Mouse (Mus musculus) spleen, postnatal 4 days (tissue): Measurements from ENCODE around the gene Cbx6.
A peak's percentile ranks its signal among the peaks of the same experiment; 100 is the strongest.

ENCODE experiments used
- DNase-seq, 2 experiments: peaks; one replicate each; pipeline ENCODE4 v3.0.0; 2022; ENCODE audit warnings: low spot score in 2 of 2

The Cbx6 gene

DNA sequence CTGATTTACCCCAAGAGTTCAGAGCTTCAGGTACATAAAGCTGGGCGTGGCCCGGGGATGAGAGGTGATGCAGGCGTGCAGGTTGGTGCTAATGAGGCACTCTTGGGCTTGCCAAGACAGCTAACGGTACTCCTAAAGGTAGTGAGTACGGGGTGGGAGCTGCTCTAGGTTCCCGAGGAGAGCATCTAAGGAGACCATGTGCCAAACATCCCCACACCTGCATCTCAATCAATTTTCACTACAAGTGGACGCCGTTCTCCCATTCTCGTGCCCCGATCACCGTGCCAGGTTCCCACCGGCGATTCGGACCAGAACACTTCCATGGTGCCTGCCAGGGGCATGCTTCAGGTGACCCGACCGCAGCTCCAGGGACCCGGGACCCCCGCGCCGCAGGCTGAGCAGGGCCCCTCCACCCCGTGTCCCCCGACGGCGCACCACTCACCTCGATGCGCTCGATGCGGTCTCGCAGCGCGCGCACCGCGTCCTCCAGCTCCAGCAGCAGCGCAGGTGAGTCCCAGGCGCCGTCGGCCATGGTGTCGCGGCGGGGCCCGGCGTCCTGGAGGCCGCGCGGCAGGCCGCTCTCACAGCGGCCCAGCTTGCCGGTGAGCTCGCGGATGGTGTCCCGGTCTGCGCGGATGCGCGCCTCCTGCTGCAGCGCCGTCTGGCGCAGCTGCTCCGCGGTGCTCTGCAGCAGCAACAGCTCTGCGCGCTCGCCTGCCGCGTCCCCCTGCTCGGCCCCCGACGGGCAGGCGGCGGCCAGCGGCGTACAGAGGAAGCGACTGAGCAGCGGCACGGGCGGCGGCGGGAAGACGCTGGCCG is 30.7 kb downstream of the Cbx6 start:
- no peak for DNase-seq

DNA sequence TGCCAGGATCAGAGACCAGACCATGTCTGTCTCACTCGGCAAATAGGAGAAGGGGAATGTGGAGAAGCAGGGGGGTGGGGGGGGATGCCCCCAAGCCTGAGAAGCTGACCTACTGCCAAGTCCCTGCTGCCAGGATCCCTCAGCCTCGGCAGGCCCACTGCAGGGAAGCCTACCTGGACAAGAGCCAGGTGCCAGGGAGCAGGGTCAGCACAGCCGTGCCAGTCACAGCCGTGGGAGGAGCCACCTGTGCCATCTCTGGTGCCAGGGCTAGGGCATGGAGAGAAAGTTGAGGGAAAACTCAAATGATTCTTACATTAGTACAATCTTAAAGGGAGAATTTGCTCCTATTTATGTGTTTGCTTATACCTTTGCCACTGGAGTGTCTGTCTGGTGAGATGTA is 32.2 kb downstream of the Cbx6 start:
- DNase-seq: no peak

GRCm38 (mm10) chr15:79801646-79802045 is 32.8 kb downstream of the Cbx6 start:
- DNase-seq: no peak

DNA sequence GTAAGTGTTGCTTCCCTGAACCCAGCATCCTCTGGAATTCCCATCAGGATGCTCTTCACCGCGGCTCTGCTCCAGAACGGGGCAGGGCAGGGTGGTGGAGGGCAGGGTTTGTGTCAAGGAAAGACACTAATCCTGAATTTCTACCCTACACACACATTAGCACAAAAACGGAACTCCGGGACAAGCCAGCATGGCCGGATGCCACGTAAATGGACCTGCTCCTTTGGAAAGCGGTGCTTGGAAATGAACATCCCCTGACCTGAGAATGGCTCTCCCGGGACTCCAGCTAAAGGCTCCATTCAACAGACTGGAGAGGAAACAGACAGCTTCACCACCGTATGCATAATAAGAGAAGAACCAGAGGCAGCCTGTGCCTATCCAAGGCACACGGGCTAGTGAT is 33.8 kb downstream of the Cbx6 start:
- no peak for DNase-seq

DNA sequence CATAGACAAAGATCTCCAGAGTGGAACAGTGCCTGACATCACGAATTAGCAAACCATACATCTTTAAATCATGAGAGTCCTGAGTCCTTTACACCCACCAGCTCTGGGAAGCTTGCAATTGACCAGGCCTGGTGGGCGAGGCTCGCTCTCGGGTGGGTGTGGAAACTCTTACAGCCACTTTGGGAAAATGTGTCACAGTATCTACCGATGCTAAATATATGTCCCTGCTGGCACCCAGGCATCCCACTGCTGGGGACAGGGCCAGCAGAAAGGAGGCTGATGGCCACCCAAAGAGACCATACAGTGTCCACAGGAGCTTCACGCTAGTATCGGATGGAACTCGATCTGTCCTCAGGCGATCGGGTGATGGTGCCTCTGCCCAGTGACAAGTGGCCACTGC is 35.9 kb downstream of the Cbx6 start:
- DNase-seq: no peak

DNA sequence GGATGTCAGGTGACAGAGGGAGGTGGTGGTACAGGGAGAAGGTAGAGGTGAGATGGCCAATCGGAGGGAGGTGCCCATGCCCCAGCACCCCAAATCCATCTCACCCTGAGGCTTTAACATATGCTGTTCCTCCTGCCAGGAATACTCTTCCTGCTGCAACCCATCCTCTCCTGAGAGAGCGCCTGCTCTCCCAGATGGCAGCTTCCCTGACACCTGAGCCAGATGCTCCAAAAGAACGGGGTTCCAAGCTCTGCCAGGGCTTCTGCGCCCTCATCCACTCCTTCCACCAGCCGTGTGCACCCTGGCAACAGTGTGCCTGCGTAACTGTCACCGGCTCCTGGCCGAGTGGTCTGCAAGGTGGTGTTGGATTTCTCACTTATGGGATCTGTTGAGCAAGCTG is 36.8 kb downstream of the Cbx6 start:
- DNase-seq: no peak

DNA sequence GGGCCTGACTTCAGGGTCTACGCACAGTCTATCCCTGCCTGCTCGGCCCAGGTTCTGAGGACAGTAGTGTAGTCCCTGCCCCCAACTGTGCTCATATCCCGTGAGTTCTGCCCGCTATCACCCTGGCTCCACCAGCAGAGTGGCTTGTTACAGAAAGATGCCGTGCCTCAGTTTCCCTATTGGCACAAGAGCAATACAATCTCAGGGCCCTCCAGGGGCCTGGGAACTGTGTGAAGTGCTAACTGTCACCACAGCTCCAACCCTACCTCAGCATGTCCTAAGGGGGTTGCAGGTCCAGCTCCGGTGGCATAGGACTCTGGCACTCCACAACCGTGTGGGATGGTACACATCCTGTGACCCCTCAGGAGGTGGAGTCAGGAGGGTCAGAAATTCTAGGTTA is 37.4 kb downstream of the Cbx6 start:
- no peak for DNase-seq

GRCm38 (mm10) chr15:79796256-79796655 is 38.2 kb downstream of the Cbx6 start:
- DNase-seq: no peak

- DNase-seq: no peak
Measured at GRCm38 (mm10) chr15:79794173-79794572, 40.3 kb downstream of the Cbx6 start.

DNA sequence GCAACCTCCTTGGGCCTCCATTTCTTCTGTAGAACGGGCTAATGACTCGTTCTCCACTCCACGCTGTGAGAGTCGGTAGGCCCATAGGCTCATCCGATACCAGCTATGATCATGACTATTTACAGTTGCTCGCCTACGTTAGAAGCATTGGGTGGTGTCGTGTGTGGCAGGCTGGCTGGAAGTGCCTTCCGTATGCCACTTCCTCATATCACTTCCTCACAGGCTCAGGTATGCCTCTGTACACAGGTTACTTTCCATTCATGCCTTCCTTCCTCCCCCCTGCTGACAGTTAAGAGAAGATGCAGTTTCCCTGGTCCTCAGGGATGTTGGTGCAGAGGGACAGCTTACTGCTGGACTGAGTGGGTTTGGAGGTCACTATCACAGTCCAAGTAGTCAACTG is 41.4 kb downstream of the Cbx6 start:
- no peak for DNase-seq

DNA sequence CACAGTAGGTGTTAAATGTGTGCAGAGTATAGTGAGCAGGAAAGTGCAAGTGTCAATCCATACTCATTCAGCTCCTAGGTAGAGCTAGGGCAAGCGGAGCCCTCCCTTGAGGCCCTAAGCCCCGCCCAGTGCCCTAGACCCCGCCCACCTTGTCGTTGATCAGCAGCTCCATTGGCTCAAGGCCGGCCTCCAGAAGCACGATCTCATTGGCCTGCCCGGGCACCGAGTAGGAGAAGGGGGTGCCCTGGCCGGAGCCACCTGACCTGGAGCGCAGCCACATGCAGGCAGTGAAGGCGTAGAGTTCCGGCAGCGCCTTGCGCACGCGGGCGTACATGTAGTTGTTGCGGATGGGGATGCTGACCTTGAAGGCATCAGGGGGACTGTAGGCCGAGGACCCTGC is 42.0 kb downstream of the Cbx6 start:
- DNase-seq: no peak

GRCm38 (mm10) chr15:79791502-79791901 is 43.0 kb downstream of the Cbx6 start:
- DNase-seq: peak; percentile 40 to 83

GRCm38 (mm10) chr15:79790905-79791304 is 43.6 kb downstream of the Cbx6 start:
- DNase-seq: no peak

DNA sequence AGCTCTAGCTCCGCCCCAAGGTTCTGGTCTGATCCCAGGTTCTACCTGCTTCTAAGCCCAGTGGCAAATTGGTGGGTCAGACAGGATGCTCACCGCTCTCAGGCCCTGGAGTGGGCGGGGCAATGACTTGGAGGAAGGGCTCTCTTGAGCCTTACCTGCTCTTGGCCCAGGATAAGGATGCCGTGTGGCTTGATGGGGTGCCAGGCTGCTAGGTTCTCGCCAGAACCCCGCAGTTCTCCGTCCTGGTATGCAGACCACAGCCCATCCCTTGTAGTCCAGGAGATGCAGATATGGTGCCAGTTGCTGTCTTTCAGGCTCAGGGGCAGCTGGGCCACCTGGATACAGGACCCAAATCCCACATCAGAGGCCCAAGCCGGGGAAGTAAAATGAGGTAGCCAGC is 44.4 kb downstream of the Cbx6 start:
- DNase-seq: no peak

DNA sequence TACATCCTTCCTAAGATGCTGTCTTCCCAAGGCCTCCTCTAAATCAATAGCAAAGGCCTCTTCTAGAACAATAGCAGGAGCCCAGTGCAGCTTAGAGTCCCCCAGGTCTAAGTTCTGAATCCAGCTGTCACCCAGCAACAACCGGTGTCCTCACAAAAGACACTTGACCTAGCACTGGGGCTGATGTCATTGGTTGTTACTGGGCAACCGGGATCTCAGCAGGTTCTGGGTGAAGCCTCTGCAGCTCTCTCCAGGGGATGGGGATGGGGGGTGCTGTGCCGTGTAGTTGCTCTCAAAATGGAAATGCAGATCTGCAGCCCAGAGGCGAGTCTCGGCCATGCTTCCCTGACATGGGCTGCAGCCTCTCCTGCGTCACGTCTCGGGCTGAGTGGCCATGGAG is 46.7 kb downstream of the Cbx6 start:
- no peak for DNase-seq

- no peak for DNase-seq
Measured at GRCm38 (mm10) chr15:79785056-79785455, 49.4 kb downstream of the Cbx6 start.

GRCm38 (mm10) chr15:79777749-79778148 is 56.7 kb downstream of the Cbx6 start, which contains the start of gene Dnal4:
TSS of gene Dnal4 (minus strand) at chr15:79777849.
- no peak for DNase-seq

GRCm38 (mm10) chr15:79775662-79776061 is 58.8 kb downstream of the Cbx6 start:
- DNase-seq: no peak

- DNase-seq: peak; percentile 95 to 96
Measured at GRCm38 (mm10) chr15:79774117-79775027, 60.1 kb downstream of the Cbx6 start.
